Mouse (Mus musculus) left cerebral cortex, postnatal 14 days (tissue): Measurements from ENCODE around the gene Nubpl. TPM values are rescaled to one million over a fixed set of nuclear protein-coding genes. Genes with fewer than 3 reads are reported as not detected.
"Not testable (repeated sequence)": the region's sequence is repeated elsewhere in the genome, so short reads cannot be mapped to it uniquely, and the experiment has no call there.

Source experiments
- DNase-seq, 2 experiments: peaks; one replicate each; pipeline ENCODE4 v3.0.0; 2021 to 2022; ENCODE audit warnings: low spot score in 2 of 2, mixed read lengths in 1 of 2
- intact Hi-C: fragments of 180-260 bp; cut with DNase I; formaldehyde crosslinking; loops from one replicate; pipeline ENCODE4 v1.15.1; 2025
- total RNA-seq, 2 experiments: library from RNA; stranded (reverse); gene quantifications; 2 replicates each; pipeline ENCODE4 v1.2.3; 2021

Nubpl gene
- total RNA-seq, 2 experiments from 2014 or later, result 5.0 to 5.3 TPM

DNA sequence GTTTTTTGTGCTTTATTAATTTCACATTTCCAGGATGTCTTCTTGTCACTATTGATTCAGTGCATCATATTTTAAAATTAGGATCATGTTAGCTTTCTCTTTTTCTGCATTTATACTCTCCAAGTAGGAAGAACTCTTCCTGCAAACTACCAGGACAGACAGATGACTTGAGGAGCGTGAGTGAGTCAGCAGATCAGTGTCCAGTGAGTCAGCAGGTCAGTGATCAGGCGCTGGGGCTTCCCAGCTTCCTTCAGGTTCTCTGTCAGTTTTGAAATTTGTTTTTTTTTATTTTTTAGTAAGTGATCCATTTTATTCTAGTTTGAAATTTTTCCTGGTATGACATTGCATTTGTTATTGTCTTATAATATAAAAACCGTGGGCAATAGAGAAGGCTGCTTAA lies 131.2 kb downstream of the Nubpl start:
- DNase-seq, result no peak
- intact Hi-C loops, result no loop called here

DNA sequence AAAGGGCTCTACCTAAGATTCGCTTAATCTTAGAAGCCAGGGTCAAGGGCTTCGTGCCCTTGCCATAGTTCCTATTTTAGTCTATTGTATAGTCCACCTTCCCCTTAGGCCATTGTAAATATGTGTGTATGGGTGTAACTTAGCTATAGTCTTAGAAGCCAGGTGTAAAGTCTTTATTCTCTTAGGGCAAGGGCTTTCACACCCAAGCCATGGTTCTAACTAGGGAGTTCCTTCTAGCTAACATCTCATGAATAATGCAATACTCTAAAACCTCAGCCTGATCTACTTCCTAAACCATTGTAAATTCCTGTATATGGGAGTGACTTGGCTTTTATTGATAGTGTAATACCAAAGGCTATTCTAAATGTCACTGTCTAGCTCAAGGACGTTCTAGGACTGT lies 134.4 kb downstream of the Nubpl start:
- DNase-seq, intact Hi-C loops: not testable (repeated sequence)

DNA sequence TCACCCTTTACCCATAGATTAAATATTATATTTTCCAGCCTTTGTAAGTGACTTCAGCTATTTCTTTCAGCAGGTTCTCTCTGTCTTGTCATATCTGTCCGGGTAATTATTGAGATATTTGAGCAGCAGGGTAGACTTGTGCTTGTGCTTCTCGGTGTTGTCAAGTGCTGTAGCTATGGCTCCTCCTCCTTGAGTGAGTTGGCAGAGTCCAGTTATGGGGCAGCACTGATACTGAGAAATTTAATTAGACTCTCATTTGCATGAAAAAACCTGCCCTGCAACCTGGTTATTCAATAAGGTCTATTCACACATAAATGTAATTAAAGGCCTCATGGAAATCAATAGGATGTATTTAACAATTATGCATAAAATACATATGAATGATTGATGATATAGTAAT lies 145.2 kb downstream of the Nubpl start:
- intact Hi-C loops, result no loop called here
- no peak for DNase-seq

DNA sequence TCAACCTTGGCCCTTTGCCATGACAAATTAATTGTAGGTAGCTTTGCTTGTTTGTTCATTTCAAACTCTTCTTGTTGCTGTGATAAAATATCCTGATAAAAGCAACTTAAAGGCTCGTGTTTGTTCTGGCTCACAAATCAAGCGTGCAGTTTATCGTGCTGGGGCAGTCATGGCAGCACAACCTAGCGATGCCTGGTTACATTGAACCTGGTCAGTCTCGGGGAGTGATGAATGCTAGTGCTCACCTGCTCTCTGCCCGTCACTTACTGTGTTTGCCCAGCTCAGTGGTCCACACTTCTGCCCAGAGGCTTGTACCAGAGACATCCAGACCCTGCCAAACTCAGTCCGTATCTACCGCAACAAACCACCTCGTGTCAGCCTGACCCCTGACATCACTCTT lies 149.9 kb downstream of the Nubpl start:
- intact Hi-C loops, result no loop called here
- no peak for DNase-seq

DNA sequence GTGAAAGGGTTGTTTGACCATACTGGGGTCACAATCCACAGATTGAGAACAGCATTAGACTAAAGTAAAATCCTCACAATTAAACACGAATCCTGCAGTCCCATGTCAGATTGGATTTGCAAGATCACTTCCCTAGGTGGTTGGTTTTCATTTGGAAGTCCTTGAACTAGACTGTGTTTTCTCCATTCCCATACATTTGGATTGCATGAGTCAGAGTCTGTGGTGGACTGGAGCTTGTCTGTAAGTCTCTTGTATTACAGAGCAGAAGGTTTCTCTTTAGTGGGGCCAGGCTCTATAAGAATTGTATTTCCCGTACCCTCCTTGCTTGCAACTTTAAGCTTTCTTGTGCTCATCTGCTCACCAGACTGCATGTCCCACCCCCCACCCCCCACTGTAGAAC lies 151.0 kb downstream of the Nubpl start:
- intact Hi-C loops, result no loop called here
- no peak for DNase-seq

DNA sequence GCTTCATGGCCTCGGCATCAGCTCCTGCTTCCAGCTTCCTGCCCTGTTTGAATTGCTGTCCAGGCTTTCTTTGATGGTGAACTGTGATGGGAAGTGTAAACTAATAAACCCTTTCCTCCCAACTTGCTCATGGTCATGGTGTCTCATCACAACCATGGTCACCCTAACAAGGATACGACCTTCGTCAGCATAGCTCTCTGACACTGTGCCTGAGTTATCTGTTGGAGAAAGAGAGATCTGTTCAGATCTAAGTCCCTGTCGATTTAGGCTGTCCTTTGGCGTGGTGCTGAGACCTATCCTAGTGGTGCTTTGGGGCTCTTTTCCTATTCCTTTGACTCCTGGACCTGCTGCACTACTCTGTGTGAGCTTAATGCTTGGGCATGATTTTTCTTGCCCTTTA lies 156.6 kb downstream of the Nubpl start:
- intact Hi-C loops, result no loop called here
- DNase-seq, result no peak

DNA sequence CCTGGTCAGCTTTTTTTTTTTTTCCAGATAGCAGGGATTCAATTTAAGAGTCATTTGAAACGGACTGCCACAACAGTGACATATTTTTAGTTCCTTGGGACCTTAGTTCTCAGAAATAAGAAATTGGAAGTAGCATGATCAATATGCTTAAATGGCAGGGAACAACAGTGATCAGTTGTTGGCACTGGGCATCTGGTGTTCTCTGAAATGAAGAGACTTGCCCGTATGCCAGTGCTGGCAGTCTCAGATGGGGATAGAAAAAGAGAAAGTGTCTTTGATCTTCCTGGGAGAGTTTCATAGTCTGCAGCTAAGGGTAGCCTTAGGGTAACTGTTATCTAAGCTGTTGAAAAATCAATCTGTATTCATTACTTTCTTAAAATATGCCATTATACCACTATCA lies 170.6 kb downstream of the Nubpl start:
- intact Hi-C loops, result no loop called here
- no peak for DNase-seq

DNA sequence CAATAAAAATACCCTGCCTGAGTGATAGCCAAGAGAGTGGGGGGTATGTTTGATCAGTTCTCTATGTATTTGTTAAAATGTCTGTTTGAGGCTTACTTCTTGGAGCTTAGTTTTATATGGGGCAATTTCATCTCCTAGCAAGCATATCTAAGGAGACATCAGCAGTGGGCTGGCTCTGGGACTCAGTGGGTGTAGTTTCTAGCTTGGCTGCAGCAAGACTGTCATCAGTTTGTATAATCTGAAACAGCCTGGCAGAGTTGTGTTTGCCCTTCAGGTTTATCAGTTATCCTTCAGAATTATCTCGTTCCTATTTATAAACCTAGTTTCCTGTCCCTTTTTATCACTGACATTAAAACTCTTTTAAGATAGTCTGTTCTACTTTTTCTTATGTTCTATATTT lies 175.3 kb downstream of the Nubpl start:
- DNase-seq, result peak in 1 of 2 experiments; percentile 20
- intact Hi-C loops, result no loop called here

DNA sequence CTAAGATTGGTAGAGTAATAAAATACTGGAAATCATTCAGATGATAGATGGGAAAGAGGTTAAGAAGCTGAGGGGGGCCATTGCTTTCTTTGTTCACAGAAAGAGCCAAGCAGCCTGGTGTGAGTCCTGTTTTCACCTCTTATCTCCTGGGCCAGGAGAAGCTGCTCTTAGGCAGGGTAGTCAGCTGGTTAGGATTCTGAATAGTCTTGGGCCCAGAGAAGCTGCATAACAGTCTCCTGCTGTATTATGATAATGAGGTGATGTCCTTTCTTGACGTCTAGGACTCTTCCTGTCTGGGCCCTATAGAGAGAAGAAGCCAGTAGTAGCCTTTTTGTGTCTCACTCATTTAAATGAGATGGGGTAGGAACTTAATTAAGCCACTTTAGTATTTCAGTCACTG lies 178.8 kb downstream of the Nubpl start:
- no peak for DNase-seq
- intact Hi-C loops, result no loop called here

DNA sequence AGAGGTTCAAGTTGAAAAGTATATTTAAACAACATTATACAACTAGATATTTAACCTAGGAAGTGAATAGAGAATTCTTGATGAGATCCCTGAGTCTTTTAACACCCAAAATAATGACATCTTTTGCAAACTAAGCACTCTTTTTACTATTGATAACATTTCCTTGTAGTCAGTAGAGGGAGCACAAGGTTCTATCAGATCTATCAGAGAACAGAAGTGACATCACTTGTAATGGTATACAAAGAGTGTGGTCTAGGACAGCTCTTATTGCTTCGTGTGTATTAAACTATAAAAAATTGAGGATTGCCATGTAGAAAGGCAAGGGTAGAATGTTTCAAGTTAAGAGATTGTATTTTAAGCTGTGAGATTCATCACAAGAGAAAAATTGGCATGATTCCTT lies 183.7 kb downstream of the Nubpl start:
- intact Hi-C loops, result loop anchor here (5.0 kb wide), 1 partner anchor 221 kb away; the partner anchor contains the start of gene Arhgap5
- DNase-seq, result no peak

DNA sequence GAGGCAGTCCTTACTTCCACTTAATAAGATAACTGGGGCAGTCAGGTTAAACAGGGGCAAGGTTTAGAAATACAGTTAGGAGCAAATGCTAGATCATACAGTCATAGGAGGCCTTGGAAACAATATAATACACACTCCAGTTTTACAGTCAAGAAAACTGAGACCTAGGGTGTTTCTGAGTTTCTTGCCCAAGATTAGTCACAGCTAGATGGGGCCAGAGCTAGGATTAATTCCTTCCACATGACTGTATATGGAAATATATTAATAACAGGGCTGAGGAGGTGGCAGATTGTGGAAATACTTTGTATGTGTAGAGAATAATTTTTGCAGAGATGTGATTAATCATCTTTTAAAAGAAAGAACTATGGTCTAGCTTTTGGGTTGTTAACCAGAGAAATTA lies 186.9 kb downstream of the Nubpl start:
- intact Hi-C loops, result loop anchor here (5.0 kb wide), 1 partner anchor 218 kb away; the partner anchor contains the start of gene Arhgap5

DNA sequence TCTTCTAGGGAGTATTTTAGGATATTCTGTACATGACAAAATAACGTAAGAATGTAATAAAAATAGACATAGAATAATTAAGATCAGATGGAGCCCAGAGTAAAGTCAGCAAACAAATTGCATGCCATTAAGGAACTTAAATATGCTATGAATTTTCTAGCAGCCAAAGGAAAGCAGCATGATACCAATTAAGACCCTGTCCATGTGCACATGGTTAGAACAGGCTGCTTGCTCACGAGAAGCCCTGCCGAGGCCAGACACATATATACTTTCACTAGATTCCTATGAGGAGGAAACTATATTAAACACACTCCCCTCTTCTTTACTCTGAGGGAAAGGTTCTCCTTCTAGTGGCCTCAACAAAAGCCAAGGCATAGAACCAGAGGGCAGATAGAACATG lies 189.3 kb downstream of the Nubpl start:
- intact Hi-C loops, result no loop called here
- no peak for DNase-seq

More for the DNA sequence above, 186.9 kb downstream of the Nubpl start:
- DNase-seq, result no peak

DNA sequence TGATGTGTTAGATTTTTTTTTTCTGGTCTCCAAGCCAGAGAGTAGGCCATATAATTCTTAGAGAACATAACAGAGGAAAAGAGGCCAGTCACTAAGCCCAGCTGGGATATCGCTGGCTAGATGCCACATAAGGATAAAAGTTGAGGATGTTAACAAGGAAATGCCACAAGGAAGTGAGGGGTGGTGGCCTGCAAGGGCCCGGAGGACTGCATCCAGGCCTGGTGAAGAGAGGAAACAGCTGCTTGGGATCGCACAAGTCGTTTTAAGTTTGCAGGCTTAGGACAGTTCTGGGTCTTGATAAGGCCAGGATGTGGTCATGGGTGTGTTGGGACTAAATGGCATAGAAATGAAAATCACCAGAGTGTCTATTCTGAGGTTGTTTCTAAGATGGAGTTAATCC lies 191.0 kb downstream of the Nubpl start:
- DNase-seq, result no peak
- intact Hi-C loops, result no loop called here

DNA sequence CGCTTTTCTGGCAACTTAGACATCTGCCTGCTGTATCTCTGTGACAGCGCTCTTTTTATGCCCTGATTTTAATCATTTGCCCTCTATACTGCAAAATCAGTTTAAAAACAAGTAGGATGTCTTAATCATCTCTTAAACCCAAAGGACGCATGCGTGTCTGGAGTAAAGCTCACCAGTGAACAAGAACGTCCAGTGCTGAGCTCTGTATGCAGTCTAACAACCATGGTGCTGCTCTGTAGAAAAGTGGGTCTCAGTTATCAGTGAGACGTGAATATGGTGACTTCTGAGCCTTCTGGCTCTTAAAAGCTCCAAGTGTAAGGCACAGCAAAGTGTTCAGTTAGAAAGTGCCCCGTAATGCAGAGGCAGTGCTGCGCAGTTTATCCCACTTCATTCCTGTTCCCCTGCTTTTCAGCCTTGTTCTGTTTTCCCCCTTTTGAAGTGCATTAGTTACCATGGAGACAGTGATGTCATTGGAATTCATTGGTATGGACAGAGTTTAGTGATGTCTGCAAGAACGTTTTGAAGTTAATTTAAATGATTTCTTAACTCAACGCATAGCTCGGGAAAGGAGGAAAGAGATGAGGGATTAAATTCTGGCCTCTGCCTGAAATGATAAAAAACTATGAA lies 191.5 kb downstream of the Nubpl start:
- peak in 1 of 2 experiments; percentile 53 for DNase-seq
- intact Hi-C loops, result no loop called here

DNA sequence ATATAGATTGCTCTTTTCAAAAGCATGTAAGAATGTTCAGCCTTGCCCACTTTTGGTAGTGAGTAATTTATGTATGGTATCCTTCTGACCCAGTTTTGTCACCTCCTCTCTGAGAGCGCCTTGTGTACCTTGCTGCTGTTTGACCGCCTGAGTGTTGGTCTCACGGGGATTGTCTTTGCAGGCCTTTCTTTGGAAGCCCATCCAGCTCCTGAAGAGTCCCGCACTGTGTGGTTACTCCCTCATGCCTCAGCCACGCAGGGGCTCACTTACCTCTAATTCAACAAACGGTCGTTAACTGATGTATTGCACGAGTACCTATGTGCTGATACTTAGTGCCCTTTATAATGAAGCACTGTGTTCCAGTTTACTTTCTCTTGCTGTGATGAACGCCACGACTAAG lies 192.1 kb downstream of the Nubpl start:
- DNase-seq, result no peak
- intact Hi-C loops, result no loop called here

DNA sequence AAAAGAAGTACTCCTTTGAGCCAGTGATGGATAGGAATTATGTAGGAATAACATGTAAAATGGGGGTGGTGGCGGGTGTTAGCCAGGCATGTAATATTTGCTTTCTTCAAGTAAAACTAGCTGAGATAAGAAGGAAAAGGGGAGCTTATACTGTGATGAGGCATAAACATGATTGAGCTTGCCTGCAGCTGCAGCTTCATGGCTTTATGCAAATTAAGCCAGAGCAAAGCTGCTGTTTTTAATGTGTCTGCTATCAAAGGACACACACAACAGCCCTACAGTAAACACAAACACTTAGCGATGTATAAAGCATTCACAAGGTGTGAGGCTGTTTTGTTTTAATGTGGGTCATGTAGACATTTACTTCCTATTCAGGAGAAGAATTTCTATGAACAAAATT lies 196.4 kb downstream of the Nubpl start:
- intact Hi-C loops, result no loop called here
- no peak for DNase-seq

DNA sequence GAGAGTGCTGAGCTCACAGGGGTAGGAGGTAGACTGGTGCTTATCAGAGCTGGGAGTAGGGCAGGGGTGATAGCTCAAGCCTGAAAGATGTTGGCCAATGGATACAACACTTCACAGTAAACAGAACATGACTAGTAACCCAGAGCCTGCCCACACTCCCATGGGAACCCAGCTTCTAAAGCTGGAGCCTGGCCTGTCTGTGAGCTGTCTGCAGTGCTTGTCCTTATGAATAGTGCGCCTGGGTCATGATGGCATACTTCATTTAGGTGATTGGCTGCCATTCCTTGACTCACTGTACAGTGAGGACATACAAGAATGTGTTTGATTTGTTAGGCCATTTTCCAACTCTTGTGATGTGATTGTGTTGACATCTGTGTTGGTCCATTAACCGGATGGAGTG lies 200.5 kb downstream of the Nubpl start:
- intact Hi-C loops, result no loop called here

DNA sequence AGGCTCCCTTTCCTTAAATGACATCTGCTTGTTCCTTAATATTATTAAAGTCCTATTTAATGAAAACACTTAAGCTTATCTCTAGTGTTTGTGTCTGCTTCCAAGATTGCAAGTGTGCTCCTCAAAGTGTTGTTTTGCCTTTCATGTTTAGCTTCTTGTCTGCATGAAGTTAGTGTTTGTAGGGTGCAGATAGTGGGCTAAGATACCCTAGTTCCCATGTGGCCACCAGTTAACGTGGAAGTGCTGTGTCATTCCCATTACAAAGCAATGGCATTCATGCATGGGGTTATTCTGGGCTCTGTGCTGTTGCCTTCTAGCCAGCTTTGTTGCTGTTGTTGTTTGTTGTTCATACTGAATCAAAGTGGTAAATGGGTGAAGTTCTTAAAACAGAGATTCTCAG lies 201.1 kb downstream of the Nubpl start:
- no peak for DNase-seq
- intact Hi-C loops, result no loop called here

More for the DNA sequence above, 200.5 kb downstream of the Nubpl start:
- DNase-seq, result no peak

DNA sequence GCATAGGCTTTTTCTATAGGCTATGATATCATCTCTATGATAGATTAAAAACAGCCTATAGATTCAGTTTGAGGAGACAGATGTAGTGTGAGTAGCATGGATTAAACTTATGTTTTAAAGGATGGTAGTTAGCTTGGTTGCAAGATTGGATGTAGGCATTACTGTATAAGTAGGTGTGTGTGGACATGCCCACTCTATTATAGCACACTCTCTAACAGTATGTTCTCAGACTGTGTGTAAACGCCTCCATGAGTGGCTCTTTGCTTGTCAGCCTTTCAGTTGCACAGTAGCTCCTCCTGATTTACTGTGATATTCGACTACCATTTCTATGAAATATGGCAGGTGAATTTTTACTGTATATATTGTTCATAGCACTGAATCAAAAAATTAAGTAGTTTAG lies 205.4 kb downstream of the Nubpl start:
- intact Hi-C loops, result no loop called here
- DNase-seq, result peak in 1 of 2 experiments; percentile 2

DNA sequence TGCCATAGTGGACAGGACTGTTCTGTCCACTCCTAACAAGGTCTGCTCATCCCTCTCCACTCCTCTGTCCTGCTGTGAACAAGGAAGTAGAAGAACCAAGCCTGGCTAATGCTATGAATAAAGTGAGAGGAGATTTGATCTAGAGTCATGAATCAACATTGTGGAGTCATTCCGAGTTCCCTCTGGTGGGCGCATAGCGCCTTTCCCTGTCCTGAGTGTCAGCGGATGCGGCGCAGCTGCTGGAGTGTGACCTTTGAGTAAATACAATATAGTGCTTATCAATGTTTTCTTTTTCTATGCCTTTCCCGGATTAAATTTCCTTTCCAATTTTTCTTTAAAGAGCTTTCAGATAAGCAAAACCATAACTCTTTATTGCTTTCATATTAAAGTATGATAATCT lies 208.8 kb downstream of the Nubpl start:
- intact Hi-C loops, result no loop called here
- DNase-seq, result no peak

DNA sequence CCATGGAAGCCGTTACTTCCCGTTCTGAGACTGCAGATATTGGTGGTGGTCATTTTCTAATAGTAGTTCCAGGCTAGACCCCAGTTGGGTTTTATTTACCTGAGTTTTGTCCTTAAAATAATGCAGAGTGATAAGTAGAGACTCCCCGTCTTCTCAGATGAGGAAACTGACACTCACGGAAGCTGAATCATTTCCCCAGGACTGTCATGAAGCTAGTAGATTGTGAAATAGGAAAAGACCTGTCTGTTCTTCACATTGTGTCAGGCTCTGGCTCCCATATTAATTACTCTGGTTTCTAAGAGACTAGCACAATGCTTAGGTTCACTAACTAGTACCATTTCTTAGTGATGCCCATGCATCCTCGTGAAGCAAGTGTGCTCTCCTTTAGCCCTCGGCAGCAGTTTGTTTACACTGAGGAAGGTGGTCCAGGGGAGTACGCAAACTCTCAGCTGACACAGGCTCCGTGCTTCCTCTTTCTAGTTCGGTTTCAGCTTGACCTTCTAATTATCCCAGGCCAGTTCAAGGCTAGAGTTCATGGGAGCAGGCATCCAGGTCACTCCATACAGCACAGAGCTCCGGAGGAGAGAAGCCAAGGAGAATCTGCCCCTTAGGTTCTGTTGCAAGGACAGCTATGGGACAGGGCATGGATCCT lies 209.9 kb downstream of the Nubpl start:
- DNase-seq, result no peak
- intact Hi-C loops, result no loop called here
